Mouse (Mus musculus): ENCODE results near the gene Stx5a. TPM values are rescaled to one million over a fixed set of nuclear protein-coding genes. Genes with fewer than 3 reads are reported as not detected.

Stx5a gene
- total and polyA plus RNA-seq, 3 experiments: 13.2 to 84.0 (median 62.8) TPM

DNA sequence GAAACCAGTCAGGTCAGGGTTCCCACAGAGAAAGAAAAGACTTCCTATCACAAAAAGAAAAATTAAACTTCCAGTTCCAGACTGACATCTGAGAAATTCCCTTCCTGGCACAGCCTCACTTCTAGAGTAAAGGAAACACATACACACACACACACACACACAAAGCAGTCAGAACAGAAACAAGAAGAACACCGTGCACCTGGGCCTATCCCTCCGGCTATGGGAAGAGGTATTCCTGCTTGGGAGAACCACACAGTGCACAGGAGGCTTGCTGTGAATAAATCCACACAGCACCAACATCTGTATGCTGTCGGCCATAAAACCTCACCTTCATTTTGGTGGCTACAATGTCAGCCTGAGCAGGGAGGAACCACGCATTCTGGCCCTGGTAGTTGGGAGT is 29.7 kb upstream of the Stx5a start:
- Histone ChIP-seq H3K27me3 (ENCODE audit: insufficient read depth, low read length) (no peaks in the 10 kb centered on the region), H3K4me3 (ENCODE audit: low read depth, low read length) (peak overlapping the region; percentile 92), H3K36me3 (replicated peaks) (peaks cover 66% of the 10 kb centered on the region), H3K4me1 (ENCODE audit: insufficient read depth, low read depth, low read length) (peaks cover 73% of the 10 kb centered on the region), H3K9me3 (replicated peaks) (no peaks in the 10 kb centered on the region)
- DNase-seq (ENCODE audit: low spot score): no peak
- ATAC-seq (ENCODE audit: extremely low read depth, insufficient number of reproducible peaks, low FRiP score, poor library complexity, severe bottlenecking): no peak
- TF ChIP-seq CTCF (IDR thresholded peaks at IDR 0.05; ENCODE audit: low read depth, low read length) (no peak), GATA1 (IDR thresholded peaks at IDR 0.05; ENCODE audit: borderline replicate concordance, low read length) (no peak), POLR2AphosphoS5 (IDR thresholded peaks at IDR 0.05; ENCODE audit: insufficient replicate concordance, low read depth, low read length) (no peak; the same call in 1 of the 2 replicates), TAL1 (conservative IDR thresholded peaks at IDR 0.05; ENCODE audit: low read depth, low read length) (no peak), GATA2 (IDR thresholded peaks at IDR 0.05; ENCODE audit: borderline replicate concordance, low read depth, low read length) (no peak)

GRCm38 (mm10) chr19:8711949-8712869 is 29.0 kb upstream of the Stx5a start:
- peaks cover 60% of the 10 kb centered on the region for H3K36me3 ChIP-seq (replicated peaks)
- peak overlapping the region; percentile 92 for H3K4me3 ChIP-seq (ENCODE audit: low read depth, low read length)
- H3K27me3 ChIP-seq (ENCODE audit: insufficient read depth, low read length): no peaks in the 10 kb centered on the region
- TF ChIP-seq POLR2AphosphoS5 (IDR thresholded peaks at IDR 0.05; ENCODE audit: insufficient replicate concordance, low read depth, low read length) (no peak), GATA1 (IDR thresholded peaks at IDR 0.05; ENCODE audit: borderline replicate concordance, low read length) (no peak), CTCF (IDR thresholded peaks at IDR 0.05; ENCODE audit: low read depth, low read length) (no peak), TAL1 (conservative IDR thresholded peaks at IDR 0.05; ENCODE audit: low read depth, low read length) (no peak), GATA2 (IDR thresholded peaks at IDR 0.05; ENCODE audit: borderline replicate concordance, low read depth, low read length) (no peak)
- no peak for DNase-seq (ENCODE audit: low spot score)
- H3K9me3 ChIP-seq (replicated peaks): no peaks in the 10 kb centered on the region
- H3K4me1 ChIP-seq (ENCODE audit: insufficient read depth, low read depth, low read length): peaks cover 73% of the 10 kb centered on the region
- ATAC-seq (ENCODE audit: extremely low read depth, insufficient number of reproducible peaks, low FRiP score, poor library complexity, severe bottlenecking): no peak

DNA sequence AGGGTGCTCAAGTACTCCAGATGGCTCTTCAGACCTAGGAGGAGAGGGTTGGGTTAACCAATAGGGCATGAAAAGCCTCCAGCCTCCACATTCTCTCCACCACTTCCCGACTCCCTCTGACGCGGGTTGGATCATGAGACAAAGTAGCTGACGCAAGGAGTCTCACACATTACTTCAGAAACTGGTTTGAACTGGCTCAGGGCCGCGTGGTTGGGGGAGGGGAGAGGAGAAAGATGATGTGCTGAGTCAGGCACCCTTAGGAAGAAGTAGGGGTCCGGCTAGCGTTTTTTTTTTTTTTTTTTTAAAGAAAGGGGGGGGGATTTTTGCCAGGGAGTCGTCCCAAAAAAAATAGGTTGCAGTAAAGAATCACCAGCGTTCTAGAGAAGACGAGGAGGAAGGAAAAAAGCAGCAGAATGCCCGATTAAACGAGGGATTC is 28.3 kb upstream of the Stx5a start:
- Histone ChIP-seq H3K9me3 (replicated peaks) (no peaks in the 10 kb centered on the region), H3K36me3 (replicated peaks) (peaks cover 53% of the 10 kb centered on the region), H3K4me1 (ENCODE audit: insufficient read depth, low read depth, low read length) (peaks cover 75% of the 10 kb centered on the region), H3K27me3 (ENCODE audit: insufficient read depth, low read length) (no peaks in the 10 kb centered on the region), H3K4me3 (ENCODE audit: low read depth, low read length) (peak overlapping the region; percentile 92)
- peak; percentile 51; the same call in 1 of the 2 replicates for ATAC-seq (ENCODE audit: extremely low read depth, insufficient number of reproducible peaks, low FRiP score, poor library complexity, severe bottlenecking)
- DNase-seq (ENCODE audit: low spot score): peak; percentile 68
- TF ChIP-seq GATA2 (IDR thresholded peaks at IDR 0.05; ENCODE audit: borderline replicate concordance, low read depth, low read length) (no peak), POLR2AphosphoS5 (IDR thresholded peaks at IDR 0.05; ENCODE audit: insufficient replicate concordance, low read depth, low read length) (no peak), CTCF (IDR thresholded peaks at IDR 0.05; ENCODE audit: low read depth, low read length) (no peak), GATA1 (IDR thresholded peaks at IDR 0.05; ENCODE audit: borderline replicate concordance, low read length) (no peak), TAL1 (conservative IDR thresholded peaks at IDR 0.05; ENCODE audit: low read depth, low read length) (no peak)

- Histone ChIP-seq H3K4me1 (ENCODE audit: insufficient read depth, low read depth, low read length) (peaks cover 73% of the 10 kb centered on the region), H3K9me3 (replicated peaks) (no peaks in the 10 kb centered on the region), H3K4me3 (ENCODE audit: low read depth, low read length) (peak overlapping the region; percentile 92), H3K36me3 (replicated peaks) (peaks cover 48% of the 10 kb centered on the region), H3K27me3 (ENCODE audit: insufficient read depth, low read length) (no peaks in the 10 kb centered on the region)
- TF ChIP-seq TAL1 (conservative IDR thresholded peaks at IDR 0.05; ENCODE audit: low read depth, low read length) (no peak), GATA2 (IDR thresholded peaks at IDR 0.05; ENCODE audit: borderline replicate concordance, low read depth, low read length) (no peak), CTCF (IDR thresholded peaks at IDR 0.05; ENCODE audit: low read depth, low read length) (peak; percentile 60; the same call in 1 of the 2 replicates)
- peak; percentile 51 for ATAC-seq (ENCODE audit: extremely low read depth, insufficient number of reproducible peaks, low FRiP score, poor library complexity, severe bottlenecking)
- DNase-seq (ENCODE audit: low spot score): peak; percentile 82
These were observed 27.8 kb upstream of the Stx5a start for GRCm38 (mm10) chr19:8713306-8713996.

DNA sequence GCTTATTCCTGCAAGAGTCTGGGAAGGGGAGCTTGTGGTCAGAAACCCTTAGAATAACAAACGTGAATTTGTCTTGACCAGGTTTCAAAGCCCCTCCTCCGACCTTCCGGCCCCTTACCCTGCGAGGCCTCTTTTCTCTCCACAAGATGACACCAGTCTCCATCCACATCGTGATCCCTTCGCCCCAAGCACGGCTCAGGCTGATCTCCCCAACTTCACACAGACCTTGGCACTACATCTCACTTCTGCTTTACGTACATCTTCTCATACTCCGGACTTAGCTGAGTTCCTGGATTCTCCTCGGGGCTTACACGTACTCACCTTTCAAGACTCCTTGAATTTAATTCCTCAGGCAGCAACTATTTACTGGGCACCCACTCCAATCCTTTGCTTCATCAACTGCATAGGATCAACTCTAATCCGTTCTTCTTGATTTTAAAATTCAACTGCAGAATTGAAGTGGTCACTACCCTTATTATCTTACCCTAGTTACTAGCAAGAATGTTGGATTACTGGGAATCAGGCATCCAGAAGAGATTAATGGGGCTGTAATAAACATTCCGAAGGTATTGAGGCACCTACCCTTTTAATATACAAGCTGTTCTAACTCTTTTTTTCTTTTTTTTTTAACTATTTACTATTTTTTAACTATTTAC is 27.1 kb upstream of the Stx5a start:
- H3K4me1 ChIP-seq (ENCODE audit: insufficient read depth, low read depth, low read length): peaks cover 73% of the 10 kb centered on the region
- no peak for DNase-seq (ENCODE audit: low spot score)
- no peak for TF ChIP-seq TAL1 (conservative IDR thresholded peaks at IDR 0.05; ENCODE audit: low read depth, low read length)
- TF ChIP-seq GATA1 (IDR thresholded peaks at IDR 0.05; ENCODE audit: borderline replicate concordance, low read length): no peak
- TF ChIP-seq CTCF (IDR thresholded peaks at IDR 0.05; ENCODE audit: low read depth, low read length): no peak
- TF ChIP-seq GATA2 (IDR thresholded peaks at IDR 0.05; ENCODE audit: borderline replicate concordance, low read depth, low read length): no peak
- no peak for TF ChIP-seq POLR2AphosphoS5 (IDR thresholded peaks at IDR 0.05; ENCODE audit: insufficient replicate concordance, low read depth, low read length)
- no peaks in the 10 kb centered on the region for H3K27me3 ChIP-seq (ENCODE audit: insufficient read depth, low read length)
- H3K4me3 ChIP-seq (ENCODE audit: low read depth, low read length): peak overlapping the region; percentile 92
- H3K9me3 ChIP-seq (replicated peaks): no peaks in the 10 kb centered on the region
- H3K36me3 ChIP-seq (replicated peaks): peaks cover 41% of the 10 kb centered on the region
- no peak for ATAC-seq (ENCODE audit: extremely low read depth, insufficient number of reproducible peaks, low FRiP score, poor library complexity, severe bottlenecking)
